Mouse (Mus musculus): Measurements from ENCODE around the gene Wbp11. TPM values are rescaled to one million over a fixed set of nuclear protein-coding genes. Genes with fewer than 3 reads are reported as not detected.
"Not testable (repeated sequence)": the region's sequence is repeated elsewhere in the genome, so short reads cannot be mapped to it uniquely, and the experiment has no call there.

Gene Wbp11
- polyA plus RNA-seq, 1 experiment, result 23.2 TPM

GRCm38 (mm10) chr6:136803093-136803738 is 24.8 kb downstream of the Wbp11 start:
- peaks cover 3% of the 10 kb centered on the region; the same call in 1 of the 2 replicates for H3K4me1 ChIP-seq (ENCODE audit: control insufficient read depth, insufficient read depth, insufficient read length, low read length)
- H3K4me3 ChIP-seq (ENCODE audit: insufficient read depth, low read depth, low read length), result peak overlapping the region; percentile 70
- H3K27ac ChIP-seq (replicated peaks; ENCODE audit: low read depth, low read length), result no peak overlapping the region

GRCm38 (mm10) chr6:136801274-136801673 is 26.8 kb downstream of the Wbp11 start:
- Histone ChIP-seq H3K4me3 (ENCODE audit: insufficient read depth, low read depth, low read length) (no peak overlapping the region), H3K4me1 (ENCODE audit: control insufficient read depth, insufficient read depth, insufficient read length, low read length) (peaks cover 3% of the 10 kb centered on the region; the same call in 1 of the 2 replicates), H3K27ac (replicated peaks; ENCODE audit: low read depth, low read length) (no peak overlapping the region)

GRCm38 (mm10) chr6:136800710-136801109 is 27.3 kb downstream of the Wbp11 start:
- peaks cover 3% of the 10 kb centered on the region; the same call in 1 of the 2 replicates for H3K4me1 ChIP-seq (ENCODE audit: control insufficient read depth, insufficient read depth, insufficient read length, low read length)
- no peak overlapping the region for H3K27ac ChIP-seq (replicated peaks; ENCODE audit: low read depth, low read length)

GRCm38 (mm10) chr6:136797874-136798693 is 29.9 kb downstream of the Wbp11 start:
- not testable (repeated sequence) for H3K4me1 ChIP-seq (ENCODE audit: control insufficient read depth, insufficient read depth, insufficient read length, low read length); H3K27ac ChIP-seq (replicated peaks; ENCODE audit: low read depth, low read length); H3K4me3 ChIP-seq (ENCODE audit: insufficient read depth, low read depth, low read length)

More at GRCm38 (mm10) chr6:136800710-136801109, 27.3 kb downstream of the Wbp11 start:
- H3K4me3 ChIP-seq (ENCODE audit: insufficient read depth, low read depth, low read length), result no peak overlapping the region

- Histone ChIP-seq H3K27ac (replicated peaks; ENCODE audit: low read depth, low read length) (no peak overlapping the region), H3K4me1 (ENCODE audit: control insufficient read depth, insufficient read depth, insufficient read length, low read length) (peaks cover 3% of the 10 kb centered on the region), H3K4me3 (ENCODE audit: insufficient read depth, low read depth, low read length) (no peak overlapping the region)
These were observed 32.2 kb downstream of the Wbp11 start for GRCm38 (mm10) chr6:136795850-136796249.

- H3K4me1 ChIP-seq (ENCODE audit: control insufficient read depth, insufficient read depth, insufficient read length, low read length), result peaks cover 3% of the 10 kb centered on the region
- H3K27ac ChIP-seq (replicated peaks; ENCODE audit: low read depth, low read length), result no peak overlapping the region
- no peak overlapping the region for H3K4me3 ChIP-seq (ENCODE audit: insufficient read depth, low read depth, low read length)
These were observed 32.9 kb downstream of the Wbp11 start for GRCm38 (mm10) chr6:136795110-136795509.

- no peak overlapping the region for H3K27ac ChIP-seq (replicated peaks; ENCODE audit: low read depth, low read length)
- peaks cover 3% of the 10 kb centered on the region for H3K4me1 ChIP-seq (ENCODE audit: control insufficient read depth, insufficient read depth, insufficient read length, low read length)
- H3K4me3 ChIP-seq (ENCODE audit: insufficient read depth, low read depth, low read length), result peak overlapping the region; percentile 39; the same call in 1 of the 2 replicates
These were observed 34.1 kb downstream of the Wbp11 start for GRCm38 (mm10) chr6:136793831-136794525.

- H3K27ac ChIP-seq (replicated peaks; ENCODE audit: low read depth, low read length), result no peak overlapping the region
These were observed 34.9 kb downstream of the Wbp11 start for GRCm38 (mm10) chr6:136792884-136793758.

GRCm38 (mm10) chr6:136789391-136789971 is 38.6 kb downstream of the Wbp11 start:
- H3K27ac ChIP-seq (replicated peaks; ENCODE audit: low read depth, low read length), result no peak overlapping the region
- H3K4me1 ChIP-seq (ENCODE audit: control insufficient read depth, insufficient read depth, insufficient read length, low read length), result peaks cover 3% of the 10 kb centered on the region
- no peak overlapping the region for H3K4me3 ChIP-seq (ENCODE audit: insufficient read depth, low read depth, low read length)

More at GRCm38 (mm10) chr6:136792884-136793758, 34.9 kb downstream of the Wbp11 start:
- Histone ChIP-seq H3K4me3 (ENCODE audit: insufficient read depth, low read depth, low read length) (no peak overlapping the region), H3K4me1 (ENCODE audit: control insufficient read depth, insufficient read depth, insufficient read length, low read length) (peaks cover 3% of the 10 kb centered on the region)

- H3K4me1 ChIP-seq (ENCODE audit: control insufficient read depth, insufficient read depth, insufficient read length, low read length), result no peaks in the 10 kb centered on the region
- no peak overlapping the region for H3K27ac ChIP-seq (replicated peaks; ENCODE audit: low read depth, low read length)
- H3K4me3 ChIP-seq (ENCODE audit: insufficient read depth, low read depth, low read length), result no peak overlapping the region
These were observed 45.3 kb downstream of the Wbp11 start for GRCm38 (mm10) chr6:136782761-136783160.

- H3K4me1 ChIP-seq (ENCODE audit: control insufficient read depth, insufficient read depth, insufficient read length, low read length), result no peaks in the 10 kb centered on the region
- no peak overlapping the region for H3K4me3 ChIP-seq (ENCODE audit: insufficient read depth, low read depth, low read length)
- no peak overlapping the region for H3K27ac ChIP-seq (replicated peaks; ENCODE audit: low read depth, low read length)
These were observed 45.9 kb downstream of the Wbp11 start for GRCm38 (mm10) chr6:136782146-136782545.

- Histone ChIP-seq H3K4me1 (ENCODE audit: control insufficient read depth, insufficient read depth, insufficient read length, low read length) (no peaks in the 10 kb centered on the region), H3K4me3 (ENCODE audit: insufficient read depth, low read depth, low read length) (no peak within 1 kb of the TSS), H3K27ac (replicated peaks; ENCODE audit: low read depth, low read length) (no peak within 1 kb of the TSS)
These were observed 46.6 kb downstream of the Wbp11 start, which contains the start of gene Gucy2c for GRCm38 (mm10) chr6:136781377-136781986. Gene Gucy2c (minus strand): TSS chr6:136781765.

GRCm38 (mm10) chr6:136776392-136776791 is 51.6 kb downstream of the Wbp11 start:
- Histone ChIP-seq H3K4me1 (ENCODE audit: control insufficient read depth, insufficient read depth, insufficient read length, low read length) (no peaks in the 10 kb centered on the region), H3K27ac (replicated peaks; ENCODE audit: low read depth, low read length) (no peak overlapping the region), H3K4me3 (ENCODE audit: insufficient read depth, low read depth, low read length) (no peak overlapping the region)

GRCm38 (mm10) chr6:136769859-136770258 is 58.2 kb downstream of the Wbp11 start:
- no peak overlapping the region for H3K27ac ChIP-seq (replicated peaks; ENCODE audit: low read depth, low read length)
- no peaks in the 10 kb centered on the region for H3K4me1 ChIP-seq (ENCODE audit: control insufficient read depth, insufficient read depth, insufficient read length, low read length)
- H3K4me3 ChIP-seq (ENCODE audit: insufficient read depth, low read depth, low read length), result no peak overlapping the region
